Mouse (Mus musculus) erythroid progenitor cell, adult 5-6 weeks (primary cell): ENCODE measurements around the gene Snapc3. TPM values are rescaled to one million over a fixed set of nuclear protein-coding genes. Genes with fewer than 3 reads are reported as not detected.

ENCODE experiments used
- ATAC-seq: replicated peaks from 2 replicates; pipeline ENCODE4 v1.8.0; 2016; ENCODE audit warnings: moderate number of reproducible peaks, mild to moderate bottlenecking, moderate TSS enrichment, inconsistent platforms; ENCODE audit not compliant: poor library complexity, low FRiP score, severe bottlenecking
- total RNA-seq, 2 experiments: library from RNA; stranded (forward) in 1 of 2; stranded (reverse) in 1 of 2; fragments of 150-400 nt in 1 of 2; fragments of 186-747, 209-891 nt in 1 of 2; gene quantifications; 2 replicates each; pipeline versions ENCODE4 v1.2.3 to v1.2.4; 2015 to 2017; ENCODE audit warnings: low replicate concordance in 2 of 2

Gene Snapc3
- total RNA-seq (2015; ENCODE audit: low replicate concordance) (17.3 and 52.4 TPM in 2 replicates), total RNA-seq (2017; ENCODE audit: low replicate concordance) (25.5 and 36.5 TPM in 2 replicates)

DNA sequence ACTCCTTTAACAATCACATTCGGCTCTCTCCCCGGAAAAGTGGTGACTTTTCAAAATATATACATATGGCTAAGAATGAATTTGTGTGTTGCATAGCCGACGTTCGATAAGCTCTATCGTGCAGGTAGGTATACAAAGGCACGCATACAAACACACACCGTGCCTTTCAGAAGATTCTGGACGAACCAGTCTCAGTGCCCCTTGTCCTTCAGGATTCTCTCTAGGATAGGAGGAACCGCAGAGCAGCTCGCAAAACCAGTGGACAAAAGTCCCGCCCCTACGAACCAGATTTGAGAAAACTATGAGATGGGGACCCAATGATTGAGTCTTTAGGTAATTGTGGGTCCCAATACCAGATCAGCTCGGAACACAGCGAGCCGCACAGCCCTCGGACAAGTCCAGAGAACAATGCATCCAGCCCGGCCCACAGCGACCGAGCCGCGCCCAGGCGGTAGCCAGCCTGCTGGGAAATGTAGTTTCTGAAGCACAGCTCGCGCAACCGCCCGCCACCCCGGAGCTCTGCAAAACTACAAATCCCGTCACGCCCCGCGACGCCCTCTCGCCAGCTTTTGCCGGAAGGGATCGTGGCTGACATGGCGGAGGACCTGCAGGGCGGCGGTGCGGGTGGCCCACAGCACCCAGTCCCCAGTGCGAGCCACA lies at the start of gene Snapc3:
Gene Snapc3 (plus strand): TSS at position 565 of the 660 bp plus-strand sequence.
- peak; percentile 99 for ATAC-seq

GRCm38 (mm10) chr4:83373381-83373780 lies 44.1 kb upstream of the Snapc3 start:
- ATAC-seq, result no peak

- ATAC-seq, result no peak
Measured at GRCm38 (mm10) chr4:83375650-83376049, 41.9 kb upstream of the Snapc3 start.

DNA sequence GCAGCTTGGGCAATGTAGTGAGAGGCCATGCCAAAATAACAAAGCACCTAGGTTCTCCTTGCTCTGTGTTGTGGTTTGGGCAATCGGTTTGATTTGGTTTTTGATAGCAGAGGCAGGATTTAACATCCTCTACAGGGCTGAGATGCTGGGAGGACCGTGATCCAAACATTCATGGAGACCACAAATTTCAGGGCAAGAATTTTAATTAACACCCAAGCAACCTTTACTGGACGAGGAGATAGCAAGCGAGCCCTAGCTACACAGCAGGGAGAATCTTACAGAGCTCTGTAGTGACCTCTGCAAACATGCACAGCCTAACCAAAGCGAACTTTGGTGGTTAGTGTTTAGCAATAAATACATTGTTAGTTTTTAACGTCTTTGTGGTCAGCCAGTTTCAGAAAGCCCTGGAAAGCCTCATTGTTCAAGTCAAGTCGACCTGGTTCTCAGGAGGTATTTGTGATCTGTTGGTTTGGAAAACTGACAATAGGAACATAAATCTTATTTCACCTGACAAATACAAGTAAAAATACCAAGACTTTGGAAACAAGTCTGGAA lies 41.0 kb upstream of the Snapc3 start:
- no peak for ATAC-seq

DNA sequence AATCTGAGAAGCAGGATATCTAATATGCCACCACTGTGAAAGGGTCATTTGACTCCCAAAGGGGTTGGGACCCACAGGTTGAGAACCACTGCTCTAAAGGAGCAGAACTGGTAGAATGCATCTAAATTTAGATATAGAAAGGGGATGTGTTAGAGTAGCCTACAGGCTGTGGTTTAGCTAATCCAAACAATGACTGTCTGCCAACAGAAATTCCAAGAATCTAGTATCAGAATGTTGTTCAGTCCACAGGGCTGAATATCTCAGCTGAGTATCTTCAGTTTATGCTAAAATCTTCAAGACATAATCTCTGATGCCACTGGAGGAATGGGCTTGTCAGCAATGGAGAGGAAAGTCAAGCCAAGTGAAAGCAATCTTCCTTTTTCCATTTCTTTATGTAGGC lies 38.5 kb upstream of the Snapc3 start:
- no peak for ATAC-seq

- no peak for ATAC-seq
Measured at GRCm38 (mm10) chr4:83379746-83380145, 37.8 kb upstream of the Snapc3 start.

GRCm38 (mm10) chr4:83380266-83380665 lies 37.3 kb upstream of the Snapc3 start:
- no peak for ATAC-seq

DNA sequence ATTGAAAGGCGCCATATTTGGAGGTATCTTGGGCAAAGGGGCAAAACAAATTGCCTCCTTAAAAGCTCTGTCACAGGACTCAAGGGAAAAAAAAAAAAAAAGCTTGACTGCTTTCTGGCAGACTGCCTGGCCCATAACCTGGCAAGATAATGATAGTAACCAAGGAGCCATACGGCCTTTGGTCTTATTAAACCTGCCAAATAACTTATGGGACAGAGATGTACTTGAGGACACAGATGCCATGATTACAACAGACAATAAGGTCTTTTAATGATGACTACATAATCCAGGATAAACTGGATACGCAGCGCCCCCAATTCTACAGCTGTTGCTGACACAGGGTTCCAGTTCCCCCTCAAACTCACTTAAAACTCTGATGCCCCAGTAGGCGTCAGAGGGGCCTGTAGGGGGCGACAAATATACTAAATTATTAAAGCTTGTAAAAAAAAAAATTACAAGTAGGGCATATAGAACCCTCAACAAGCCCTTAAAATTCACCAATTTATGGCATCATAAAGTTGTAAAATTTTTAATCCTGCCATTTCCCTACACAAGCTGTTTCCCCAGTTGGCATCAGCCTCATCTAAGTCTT lies 33.5 kb upstream of the Snapc3 start:
- 0 out of 2 replicates have a peak, but pooled peaks have one; percentile 49 for ATAC-seq

DNA sequence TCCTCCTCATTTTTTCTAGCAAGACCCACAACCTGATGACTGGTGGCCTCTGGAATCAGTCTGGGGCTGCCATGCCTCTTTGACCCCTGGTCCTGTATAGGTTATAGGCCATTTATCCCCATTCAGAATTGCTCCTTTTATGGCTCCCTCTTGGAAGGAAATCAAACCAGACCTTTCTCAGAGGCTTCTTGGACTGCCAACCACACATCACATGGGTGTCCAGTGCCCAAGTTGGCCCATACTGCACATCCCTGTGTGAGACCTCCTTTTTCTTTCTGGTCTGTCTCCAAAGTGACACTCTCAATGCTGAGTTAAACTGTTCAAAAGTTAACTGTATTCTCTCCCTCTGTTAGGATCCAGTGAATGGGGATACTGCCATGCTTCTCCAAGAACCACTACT lies 32.4 kb upstream of the Snapc3 start:
- no peak for ATAC-seq

GRCm38 (mm10) chr4:83390551-83390950 lies 27.0 kb upstream of the Snapc3 start:
- no peak for ATAC-seq

DNA sequence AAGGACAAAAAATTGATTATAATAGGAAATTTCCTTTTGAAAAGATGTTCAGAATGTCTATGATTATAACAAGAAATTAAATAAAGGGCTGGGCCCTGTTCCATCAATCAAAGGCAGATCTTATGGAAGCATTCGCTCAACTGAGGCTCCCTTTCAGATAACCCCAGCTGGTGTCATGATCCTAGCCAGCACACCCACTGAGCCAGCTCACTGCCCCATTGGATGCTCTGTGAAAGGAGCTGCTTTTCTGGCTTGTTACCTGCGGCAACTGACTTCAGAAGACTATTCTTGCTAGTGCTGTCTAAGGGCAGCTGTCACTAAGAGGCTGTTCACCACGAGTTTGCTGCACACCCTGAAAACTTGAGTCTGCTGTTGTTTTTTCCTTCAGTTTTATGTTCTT lies 25.6 kb upstream of the Snapc3 start:
- ATAC-seq, result no peak

GRCm38 (mm10) chr4:83393733-83394132 lies 23.8 kb upstream of the Snapc3 start:
- no peak for ATAC-seq

- ATAC-seq, result no peak
Measured at GRCm38 (mm10) chr4:83396346-83396745, 21.2 kb upstream of the Snapc3 start.

- ATAC-seq, result no peak
Measured at GRCm38 (mm10) chr4:83396996-83397770, 20.3 kb upstream of the Snapc3 start.

GRCm38 (mm10) chr4:83398527-83398926 lies 19.0 kb upstream of the Snapc3 start:
- ATAC-seq, result no peak

- ATAC-seq, result no peak
Measured at GRCm38 (mm10) chr4:83400691-83401595, 16.6 kb upstream of the Snapc3 start.

GRCm38 (mm10) chr4:83401712-83402111 lies 15.8 kb upstream of the Snapc3 start:
- no peak for ATAC-seq

GRCm38 (mm10) chr4:83407688-83408087 lies 9.8 kb upstream of the Snapc3 start:
- no peak for ATAC-seq

GRCm38 (mm10) chr4:83409867-83410505 lies 7.5 kb upstream of the Snapc3 start:
- ATAC-seq, result no peak
